In genomic region chr9:102496481-102497041, GRCm38 (mm10) we compare ENCODE assay signal across 16 mouse cellular contexts. TPM values are rescaled to one million over a fixed set of nuclear protein-coding genes. Genes with fewer than 3 reads are reported as not detected.
DNase-seq lines count a peak whose midpoint lies in the region; ATAC-seq lines count a peak whose summit lies in the region.
"Had no signal": no experiment of that assay in that cellular context is flagged by ENCODE, and none has a peak within 500 bp of the region (broad histone marks: within the 10 kb centered on the region; RNA-seq: fewer than 3 reads in every experiment).

No protein-coding gene starts in this region.

- H3K27ac ChIP-seq in kidney, embryonic 16.5 days (ENCODE audit: low read length) = no peak overlapping the region
- H3K27ac ChIP-seq: embryonic facial prominence, embryonic 10.5 days; forebrain, embryonic 10.5 days; hindbrain, embryonic 10.5 days; liver, embryonic 14.5 days had no signal

- 83% methylated on average over 3 of the region's 3 CpGs for WGBS in kidney, embryonic 16.5 days

- no peaks in the 10 kb centered on the region for H3K4me1 ChIP-seq in kidney, embryonic 16.5 days (ENCODE audit: insufficient read depth, low read length)

- H3K4me3 ChIP-seq in kidney, embryonic 16.5 days (ENCODE audit: low read length) = no peak overlapping the region
- H3K4me3 ChIP-seq: embryonic facial prominence, embryonic 10.5 days; forebrain, embryonic 10.5 days; hindbrain, embryonic 10.5 days had no signal

- peak; percentile 83 to 85 for DNase-seq in cerebellum, postnatal 10 days
- DNase-seq in cerebellum, adult 11 months = no peak
- DNase-seq in right cerebral cortex, adult 18-20 months = peak; percentile 70
- DNase-seq in right cerebral cortex, postnatal 4 days = no peak
- DNase-seq in left cerebral cortex, adult 9 months (ENCODE audit: low spot score in 2 of 2) = peak; percentile 52 to 68
- DNase-seq in urinary bladder, postnatal 10 days (ENCODE audit: low spot score) = no peak
- no peak for DNase-seq in gastrocnemius, postnatal 25 days
- DNase-seq: thymus, adult 18-20 months had no signal

- H3K4me2 ChIP-seq in kidney, embryonic 16.5 days (replicated peaks; ENCODE audit: low read depth, low read length) = no peak overlapping the region

- no peaks in the 10 kb centered on the region for H3K9me3 ChIP-seq in kidney, embryonic 16.5 days (ENCODE audit: low read length)
- H3K9me3 ChIP-seq: embryonic facial prominence, embryonic 10.5 days; forebrain, embryonic 10.5 days; hindbrain, embryonic 10.5 days had no signal

- no peak for ATAC-seq in kidney, embryonic 16.5 days (ENCODE audit: low FRiP score, low TSS enrichment)
- ATAC-seq: intestine, postnatal 0 days had no signal

- no peaks in the 10 kb centered on the region for H3K27me3 ChIP-seq in kidney, embryonic 16.5 days (ENCODE audit: insufficient read depth, low read length)

- no peaks in the 10 kb centered on the region for H3K36me3 ChIP-seq in kidney, embryonic 16.5 days (ENCODE audit: insufficient read depth, low read length)
- H3K36me3 ChIP-seq: embryonic facial prominence, embryonic 10.5 days; forebrain, embryonic 10.5 days; G1E; hindbrain, embryonic 10.5 days had no signal

- no peak overlapping the region for H3K9ac ChIP-seq in kidney, embryonic 16.5 days (replicated peaks; ENCODE audit: low read length)
- H3K9ac ChIP-seq: liver, embryonic 14.5 days had no signal

RNA-seq across cellular contexts. Expression of gene Ky, which starts 9.0 kb away (rescaled TPM):
- polyA plus RNA-seq in kidney, embryonic 16.5 days (2015; fragmentation: Nextera tagmentation; extraction: Ambion mirVana) = 0.12 and 0.17 TPM in 2 replicates
- 100 to 1,000 TPM in 1 of 2 experiments, 10 to 100 TPM in 1; 75.2 to 114 TPM for total RNA-seq in gastrocnemius, postnatal 25 days (2021)
- total RNA-seq: monocyte, adult 5-6 weeks had no signal
- polyA plus RNA-seq: G1E; liver, embryonic 14.5 days had no signal

Comparison
In these comparisons a context has a peak if more than half of its experiments do, and no peak if none do; other contexts are left out.
1. DNase-seq: peak in cerebellum, postnatal 10 days (2 of 2), right cerebral cortex, adult 18-20 months (single experiment) and left cerebral cortex, adult 9 months (2 of 2); none in cerebellum, adult 11 months (single experiment), right cerebral cortex, postnatal 4 days (single experiment), urinary bladder, postnatal 10 days (single experiment) and gastrocnemius, postnatal 25 days (single experiment).